Mouse (Mus musculus) 416B (cell line): ENCODE results near the gene Lactbl1.

Experiments used
- DNase-seq: peaks from one replicate; pipeline ENCODE4 v3.0.0; 2011; ENCODE audit warnings: low read depth

The Lactbl1 gene

DNA sequence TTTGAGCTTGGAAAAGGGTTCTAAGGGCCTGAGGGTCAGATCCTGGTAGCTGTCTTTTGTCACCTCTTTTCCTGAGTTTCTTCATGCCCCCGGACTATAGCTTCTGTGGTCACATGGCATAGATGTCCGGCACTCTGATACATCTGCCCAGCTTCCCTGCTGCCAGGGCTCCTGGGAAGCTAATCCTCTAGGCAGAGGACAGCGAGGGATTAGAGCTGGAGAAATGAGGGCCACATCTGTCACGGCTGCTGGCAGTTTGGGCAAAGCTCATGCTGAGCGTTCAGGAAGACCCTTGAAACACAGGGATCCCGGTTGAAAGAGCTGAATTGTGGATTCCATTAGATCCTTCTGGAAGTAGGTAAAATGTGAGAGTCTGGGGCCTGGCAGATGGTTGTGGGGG is at the start of gene Lactbl1:
Lactbl1 (plus strand) TSS at position 234 of the 400 bp plus-strand sequence.
- no peak for DNase-seq

DNA sequence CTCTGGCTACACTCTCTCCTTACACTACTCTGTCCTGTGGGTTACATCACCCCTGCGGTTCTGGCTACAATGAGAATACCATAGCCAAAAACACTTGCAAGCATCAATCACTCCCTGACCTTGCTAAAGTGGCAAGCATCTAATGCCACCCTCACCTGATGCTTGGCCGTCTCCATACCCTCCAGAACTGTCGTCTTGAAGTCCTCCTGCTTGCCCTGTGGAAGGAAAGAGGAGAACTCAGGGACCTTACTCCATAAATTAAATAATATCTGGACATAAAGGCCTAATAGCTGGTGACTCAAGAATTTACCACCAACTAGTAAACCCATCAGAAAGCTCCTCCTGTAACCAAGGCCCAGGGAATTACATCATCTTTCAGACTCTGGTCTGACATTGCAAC is 40.5 kb upstream of the Lactbl1 start:
- DNase-seq: no peak

DNA sequence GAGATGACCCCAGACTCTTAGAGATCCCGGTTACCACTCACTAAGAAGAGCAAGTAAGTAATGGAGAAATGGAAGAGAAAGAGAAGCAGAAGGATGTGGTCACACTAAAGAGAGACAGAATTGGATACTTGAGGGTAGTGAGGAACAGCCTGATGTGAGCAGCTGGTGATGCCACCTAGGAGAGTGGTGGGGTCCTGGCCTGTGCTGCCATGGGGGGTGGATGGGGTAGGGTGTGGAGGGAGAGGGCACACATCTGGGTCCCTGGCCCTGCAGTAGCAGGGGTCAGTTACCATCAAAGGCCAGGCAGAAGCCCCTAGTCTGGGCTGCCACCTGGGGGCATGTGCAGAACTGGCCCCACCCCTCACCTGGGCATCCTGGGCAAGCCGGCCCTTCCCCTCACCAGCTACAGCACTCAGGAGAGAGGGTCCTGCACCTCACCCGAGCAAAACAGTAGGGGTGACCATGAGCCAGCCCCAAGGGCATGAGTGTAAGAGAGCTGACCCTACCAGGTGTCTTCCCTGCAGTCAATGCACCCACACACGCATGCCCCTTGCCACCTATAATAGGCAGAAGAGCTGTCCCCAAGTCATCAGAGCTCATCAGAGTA is 35.1 kb upstream of the Lactbl1 start:
- no peak for DNase-seq

DNA sequence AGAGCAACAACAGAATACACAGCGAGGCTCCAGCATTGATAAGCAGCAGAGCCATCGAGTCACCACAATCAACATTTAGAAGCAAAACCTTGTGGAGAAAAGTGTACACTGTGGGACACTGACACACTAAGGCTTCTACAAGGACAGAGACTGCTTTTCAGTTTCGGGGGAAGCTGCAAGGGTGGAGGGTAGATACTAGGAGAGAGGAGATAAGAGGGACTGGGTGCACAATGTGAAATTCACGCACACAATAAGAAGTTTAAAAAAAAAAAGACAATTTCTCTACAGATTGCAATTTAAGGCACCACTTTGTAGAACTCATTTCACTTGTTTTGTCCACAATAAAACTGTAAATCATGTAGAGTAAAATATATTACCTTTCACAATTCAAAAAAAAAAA is 34.4 kb upstream of the Lactbl1 start:
- no peak for DNase-seq

DNA sequence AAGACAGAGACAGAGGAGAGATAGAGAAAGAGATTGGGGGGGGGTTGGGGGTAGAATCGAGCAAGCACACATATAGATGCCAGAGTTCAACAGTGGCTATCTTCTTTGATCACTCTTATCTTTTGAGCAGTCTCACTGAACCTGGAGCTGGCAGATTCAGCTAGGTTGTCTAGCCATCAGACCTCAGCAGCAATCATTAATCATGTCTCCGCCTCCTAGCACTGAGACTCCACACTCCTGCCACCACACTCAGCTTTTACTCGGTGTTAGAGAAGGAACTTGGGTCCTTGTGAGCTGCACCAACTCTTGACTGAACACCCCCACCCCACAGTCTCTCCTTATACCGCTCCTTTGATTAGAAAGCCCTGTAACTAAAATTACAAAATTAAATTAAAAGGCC is 30.3 kb upstream of the Lactbl1 start:
- no peak for DNase-seq

DNA sequence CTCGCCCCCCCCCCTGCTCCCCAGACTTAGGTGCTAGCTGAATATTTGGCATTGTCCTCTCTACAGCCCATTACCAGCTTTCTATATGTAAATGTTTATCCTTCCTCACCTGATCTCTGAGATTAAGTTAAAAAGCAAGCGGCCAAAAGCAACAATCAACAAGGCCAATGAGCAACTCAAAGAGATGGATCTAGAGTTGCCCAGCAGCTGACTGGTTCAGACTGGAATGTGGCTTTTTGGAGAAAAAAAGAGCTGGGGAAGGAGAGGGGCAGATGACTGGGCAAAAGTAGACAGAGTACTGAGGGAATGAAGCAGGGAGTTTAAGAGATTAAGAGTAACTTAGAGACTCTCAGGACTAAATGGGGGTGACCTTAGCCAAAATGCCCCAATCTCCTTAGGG is 28.4 kb upstream of the Lactbl1 start:
- no peak for DNase-seq

DNA sequence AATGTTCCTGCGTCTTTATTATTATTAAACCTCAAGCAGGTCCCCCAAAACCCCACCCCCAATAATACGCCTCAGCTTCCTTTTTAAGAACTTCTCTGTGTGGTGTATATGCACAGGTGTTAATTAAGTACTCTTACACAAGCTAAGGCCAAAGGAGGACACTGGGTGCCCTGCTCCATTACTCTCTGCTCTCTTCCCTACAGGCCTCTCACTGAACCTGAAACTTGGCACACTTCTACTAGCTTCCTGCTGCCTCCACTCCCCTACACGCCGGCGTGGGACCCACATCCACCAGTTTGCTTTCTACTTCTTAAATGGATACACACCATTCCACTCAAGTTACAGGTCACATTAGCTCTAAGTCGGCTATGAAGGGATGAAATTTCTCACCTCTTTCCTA is 27.2 kb upstream of the Lactbl1 start:
- no peak for DNase-seq

DNA sequence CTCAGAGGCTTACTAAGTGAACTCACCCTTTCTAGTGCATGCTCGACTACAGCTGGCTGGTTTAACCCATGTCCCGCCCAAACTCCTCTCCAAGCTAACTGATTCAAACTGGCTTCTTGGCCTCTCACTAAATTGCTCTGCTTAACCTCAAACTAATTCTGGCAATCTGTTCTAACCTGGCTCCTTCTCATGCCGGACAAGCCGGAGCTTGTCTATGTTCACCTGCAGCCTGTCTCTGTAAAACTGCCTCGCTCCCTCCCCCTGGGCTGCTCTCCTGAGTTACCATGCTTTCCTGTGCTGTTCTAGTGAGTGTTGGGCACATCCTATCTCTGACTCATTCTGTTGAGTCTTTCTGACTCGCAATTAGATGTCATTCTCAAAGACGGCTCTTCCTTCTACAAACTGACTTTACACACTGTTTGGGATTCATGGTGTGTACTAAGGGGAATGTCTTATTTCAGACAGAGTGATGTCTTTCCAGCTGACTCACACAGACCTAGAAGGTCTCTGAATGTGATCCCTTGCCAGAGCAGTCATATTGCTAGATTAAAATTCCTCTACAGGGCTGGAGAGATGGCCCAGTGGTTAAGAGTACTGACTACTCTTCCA is 24.0 kb upstream of the Lactbl1 start:
- DNase-seq: peak; percentile 59

DNA sequence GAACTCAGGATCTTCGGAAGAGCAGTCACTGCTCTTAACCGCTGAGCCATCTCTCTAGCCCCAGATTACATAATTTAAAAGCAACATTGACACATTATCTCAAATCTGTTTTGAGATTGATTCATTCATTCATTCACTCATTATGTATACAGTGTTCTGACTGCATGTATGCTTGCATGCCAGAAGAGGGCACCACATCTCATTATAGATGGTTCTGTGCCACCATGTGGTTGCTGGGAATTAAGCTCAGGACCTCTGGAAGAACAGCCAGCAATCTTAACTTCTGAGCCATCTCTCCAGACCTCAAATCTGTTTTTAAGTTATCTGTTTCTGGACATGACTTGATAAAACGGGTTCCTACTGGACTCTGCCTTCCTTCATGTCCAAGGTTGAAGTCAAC is 22.6 kb upstream of the Lactbl1 start:
- no peak for DNase-seq

DNA sequence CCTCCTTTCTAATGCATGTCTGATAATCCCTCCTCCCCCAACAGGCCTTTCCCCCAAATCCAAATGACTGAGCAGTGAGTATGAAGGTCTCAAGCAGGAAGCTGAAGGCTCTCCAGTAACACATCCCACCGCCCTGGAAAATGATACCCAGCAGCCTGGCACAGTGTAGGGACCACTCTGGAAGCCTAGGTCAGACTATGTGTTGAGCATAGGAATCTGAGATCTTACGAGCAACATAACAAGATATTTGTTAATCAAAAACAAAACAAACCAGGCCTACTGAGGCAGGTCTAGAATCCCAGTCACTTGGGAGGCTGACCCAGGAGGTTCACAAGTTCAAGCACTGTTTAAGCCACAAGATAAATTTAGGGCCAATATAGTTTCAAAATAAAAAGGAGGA is 21.9 kb upstream of the Lactbl1 start:
- DNase-seq: no peak

DNA sequence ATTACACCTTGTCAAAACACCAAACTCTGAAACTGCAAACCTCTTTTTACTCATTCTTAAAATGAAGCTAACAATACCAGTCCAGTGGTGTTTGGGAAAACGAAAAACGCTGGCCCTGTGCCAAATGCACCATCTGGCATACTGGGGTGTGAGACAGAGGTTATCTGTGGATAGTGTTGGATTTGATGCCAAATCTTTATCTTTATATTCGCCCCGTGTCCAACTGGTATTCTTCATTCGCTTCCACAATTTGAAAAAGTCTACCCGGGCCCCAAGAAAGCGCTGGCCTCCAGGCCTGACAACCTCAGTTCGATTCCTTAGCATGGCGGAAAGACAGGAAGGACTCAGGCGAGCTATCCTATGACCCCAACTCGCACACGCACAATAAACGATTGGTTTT is 20.9 kb upstream of the Lactbl1 start:
- peak; percentile 61 for DNase-seq

DNA sequence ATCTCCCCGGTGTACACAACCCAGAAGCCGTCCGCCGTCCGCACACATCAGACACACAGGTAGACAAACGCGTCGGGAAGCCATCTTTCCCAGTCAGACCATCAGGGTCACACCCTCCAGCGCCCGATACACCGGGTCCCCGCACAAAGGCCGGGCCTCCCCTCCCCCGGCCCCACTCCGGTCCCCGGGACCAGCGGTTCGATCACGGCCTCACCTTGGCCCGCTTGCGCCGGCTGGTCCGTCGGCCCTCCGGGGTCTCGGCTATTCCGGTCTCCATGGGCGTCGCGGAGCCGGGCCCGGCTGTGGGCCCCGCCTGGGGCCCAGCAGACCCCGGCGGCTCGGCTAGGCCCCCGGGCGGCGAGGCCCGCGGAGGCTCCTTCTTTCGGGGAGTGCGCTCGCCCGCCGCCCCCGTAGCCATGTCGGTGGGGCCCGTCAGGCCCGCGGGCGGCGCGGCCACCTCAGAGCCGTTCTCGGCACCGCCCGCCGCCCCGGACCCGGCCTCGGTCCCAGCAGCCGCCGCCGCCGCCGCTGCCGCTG is 20.3 kb upstream of the Lactbl1 start:
- DNase-seq: peak; percentile 57

DNA sequence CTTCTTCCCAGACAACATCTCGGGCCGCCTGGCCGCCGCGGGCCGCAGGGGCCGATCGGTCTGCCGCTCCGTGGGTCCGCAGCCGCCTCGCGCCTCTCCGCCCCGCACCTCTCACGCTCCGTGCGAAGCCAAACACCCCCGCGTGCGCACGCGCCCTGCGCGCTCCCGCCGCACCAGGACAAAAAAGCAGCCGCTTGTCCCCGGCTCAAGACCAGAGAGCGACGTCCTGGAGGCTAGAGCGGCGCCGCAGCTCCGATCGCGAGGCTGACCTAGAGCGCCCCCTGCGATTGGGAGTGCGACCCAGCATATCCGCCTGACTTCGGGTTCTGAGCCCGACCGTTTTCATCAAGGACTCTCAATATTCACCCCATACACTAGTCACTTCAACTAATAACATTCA is 19.9 kb upstream of the Lactbl1 start, which contains the start of gene Kdm1a:
Kdm1a (minus strand) TSS at position 156 of the 400 bp plus-strand sequence.
- DNase-seq: peak; percentile 95

DNA sequence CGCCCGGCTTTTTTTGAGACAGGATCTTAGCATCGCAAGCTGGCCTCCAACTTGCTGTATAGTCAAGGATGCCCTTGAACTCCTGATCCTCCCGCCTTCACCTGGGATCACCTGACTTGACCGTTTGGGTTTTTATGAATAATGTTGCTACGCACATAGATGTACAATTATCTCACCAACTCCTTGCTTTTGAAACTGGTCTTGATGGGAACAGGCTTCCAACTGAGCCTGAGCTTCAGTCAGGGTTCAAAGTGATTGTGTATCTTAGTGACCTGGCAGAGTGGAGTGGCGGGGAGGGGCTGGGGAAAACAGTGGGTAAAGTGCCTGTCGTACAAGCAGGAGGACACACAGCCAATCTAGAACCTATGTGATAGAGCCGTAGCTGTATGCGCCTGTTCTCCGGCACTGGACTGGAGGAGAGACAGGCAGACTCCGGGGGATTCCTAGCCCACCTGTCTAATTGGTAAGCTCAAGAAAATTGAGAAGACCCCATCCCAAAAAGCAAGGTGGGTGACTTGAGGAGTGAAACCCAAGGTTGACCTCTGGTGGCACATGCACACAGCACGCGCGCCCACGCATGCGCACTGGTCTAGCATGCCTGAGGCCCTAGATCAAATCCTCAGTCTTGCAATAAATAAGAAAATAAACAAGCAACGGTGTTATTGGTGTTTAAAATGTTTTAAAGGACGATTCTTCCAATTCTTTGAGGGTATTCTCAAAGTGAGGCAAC is 16.5 kb upstream of the Lactbl1 start:
- DNase-seq: no peak

DNA sequence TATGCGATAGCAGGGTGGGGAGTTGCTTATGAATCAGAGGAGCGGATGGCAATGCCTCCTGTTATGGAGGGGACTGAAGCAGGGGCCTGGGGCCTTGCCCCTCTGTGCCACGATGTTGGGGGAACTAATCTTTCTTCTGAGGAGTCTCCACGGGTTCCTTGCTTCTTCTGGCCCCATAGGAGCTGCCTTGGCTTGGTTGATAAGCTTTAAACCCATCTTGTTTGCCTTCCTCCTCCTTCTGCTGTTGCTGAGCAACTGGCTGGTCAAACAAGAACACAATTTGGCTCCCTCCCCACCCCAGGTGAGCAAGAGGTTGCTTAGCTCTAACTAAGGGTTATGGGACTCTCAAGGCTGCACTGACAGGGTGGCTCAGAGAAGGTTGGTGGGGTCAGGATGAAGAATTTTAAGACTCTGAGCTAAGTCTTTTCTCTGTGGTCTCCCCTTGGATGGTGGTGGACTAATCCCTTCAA is 12.0 kb upstream of the Lactbl1 start, which contains the start of gene Tex46:
Tex46 (plus strand) TSS at position 51 of the 470 bp plus-strand sequence.
- no peak for DNase-seq

DNA sequence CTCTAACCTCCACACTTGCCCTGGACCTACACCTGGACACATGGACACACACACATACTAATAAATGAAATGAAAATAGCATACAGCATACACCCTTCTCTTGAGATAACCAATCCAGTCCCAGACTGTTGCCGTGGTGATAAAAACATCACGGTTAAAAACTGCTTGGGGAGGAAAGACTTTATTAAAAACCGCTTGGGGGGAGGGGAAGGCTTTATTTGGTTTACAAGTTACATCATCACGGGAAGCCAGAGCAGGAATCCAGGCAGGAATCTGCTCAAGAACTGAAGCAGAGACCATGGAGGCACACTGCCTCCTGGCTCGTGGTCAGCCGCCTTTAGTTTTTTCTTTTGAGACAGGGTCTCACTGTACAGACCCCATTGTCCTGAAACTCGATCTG is 8.8 kb upstream of the Lactbl1 start:
- no peak for DNase-seq

DNA sequence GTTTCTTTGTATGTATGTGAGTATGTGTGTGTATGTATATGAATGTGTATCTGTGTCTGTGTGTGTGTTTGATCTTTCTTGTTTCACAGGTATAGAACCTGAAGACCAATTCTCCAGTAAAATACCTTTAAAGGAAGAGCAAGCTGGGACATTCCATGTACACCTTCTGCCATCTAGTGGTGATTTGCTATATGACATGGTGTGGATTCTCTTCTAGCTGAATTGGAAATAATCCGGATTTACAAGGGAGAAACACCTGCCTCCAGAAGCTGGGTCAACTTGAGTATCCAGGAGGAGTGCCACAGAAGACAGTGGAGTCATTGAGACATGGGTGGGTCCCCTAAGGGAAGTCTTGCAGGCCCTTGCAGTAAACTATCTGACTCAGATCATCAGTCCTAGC is 1.1 kb upstream of the Lactbl1 start:
- peak; percentile 69 for DNase-seq

DNA sequence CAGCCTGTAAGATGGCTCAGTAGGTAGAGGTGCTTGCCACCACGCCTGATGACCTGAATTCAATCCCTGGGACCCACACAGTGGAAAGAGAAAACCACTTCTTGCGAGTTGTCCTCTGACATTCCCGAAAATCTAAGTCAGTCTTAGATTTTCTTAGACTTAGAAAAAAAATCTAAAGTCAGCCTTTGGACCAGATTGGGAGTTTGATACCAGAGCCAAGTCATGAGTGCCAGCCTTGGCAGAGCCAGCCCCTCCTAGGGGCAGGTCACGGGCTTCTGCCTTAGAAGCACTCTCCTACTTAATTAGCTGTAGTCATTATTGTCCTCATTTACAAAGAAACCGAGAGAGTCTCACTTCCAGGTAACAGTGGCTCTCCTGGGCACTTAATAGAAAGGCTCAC is 465 bp upstream of the Lactbl1 start:
- no peak for DNase-seq

DNA sequence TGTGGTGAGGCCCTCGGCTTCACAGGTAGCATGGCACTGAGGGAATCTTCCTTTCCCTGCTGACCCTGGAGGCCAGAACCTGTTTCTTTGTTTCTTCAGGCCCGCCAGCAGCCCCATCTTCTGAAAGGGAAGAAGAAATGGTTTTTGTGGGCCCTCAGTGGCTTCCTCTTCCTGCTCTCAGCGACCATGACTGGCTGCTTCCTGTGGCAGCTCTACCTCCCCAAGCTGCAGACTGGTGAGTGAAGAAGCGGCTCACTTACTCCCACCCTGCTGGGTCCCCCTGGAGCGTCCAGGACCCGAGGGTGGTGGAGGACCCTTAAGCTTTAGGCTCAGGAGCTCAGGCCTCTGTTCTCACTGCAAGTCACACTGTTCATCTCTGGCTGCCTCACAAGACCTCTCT is 4.2 kb downstream of the Lactbl1 start:
- peak; percentile 76 for DNase-seq

DNA sequence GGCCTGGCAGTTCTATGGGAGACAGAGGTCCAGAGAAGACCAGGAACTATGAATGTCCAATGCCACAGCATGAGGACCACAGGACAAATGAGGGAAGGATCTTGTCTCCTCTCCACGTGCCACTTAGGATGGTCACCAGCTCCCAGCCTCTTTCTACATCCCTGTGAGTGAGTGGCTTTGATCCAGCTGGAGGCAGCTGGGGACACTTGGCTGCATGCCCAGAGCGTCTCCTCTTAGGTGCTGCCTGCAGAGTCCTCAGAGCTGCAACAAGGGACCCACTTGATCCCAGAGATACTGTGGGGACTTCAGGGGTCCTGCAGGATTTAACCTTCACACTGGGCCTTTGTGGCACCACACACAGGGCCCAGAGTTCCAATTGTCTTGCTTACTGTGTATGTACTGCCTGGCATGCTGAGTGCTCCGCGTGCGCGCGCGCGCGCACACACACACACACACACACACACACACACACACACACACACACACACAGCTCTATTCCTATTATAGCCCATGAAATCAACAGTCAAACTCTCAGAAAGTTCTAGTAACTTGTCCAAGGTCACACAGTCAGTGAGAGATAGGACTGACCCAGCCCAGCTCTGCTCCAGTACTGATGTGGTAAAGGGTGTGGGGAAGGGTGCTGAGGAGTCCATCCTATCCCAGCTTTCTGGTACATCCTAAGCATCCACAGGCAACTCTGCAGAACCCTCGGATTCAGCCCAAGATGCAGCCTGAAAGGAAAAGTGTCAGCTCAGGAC is 9.0 kb downstream of the Lactbl1 start:
- no peak for DNase-seq

DNA sequence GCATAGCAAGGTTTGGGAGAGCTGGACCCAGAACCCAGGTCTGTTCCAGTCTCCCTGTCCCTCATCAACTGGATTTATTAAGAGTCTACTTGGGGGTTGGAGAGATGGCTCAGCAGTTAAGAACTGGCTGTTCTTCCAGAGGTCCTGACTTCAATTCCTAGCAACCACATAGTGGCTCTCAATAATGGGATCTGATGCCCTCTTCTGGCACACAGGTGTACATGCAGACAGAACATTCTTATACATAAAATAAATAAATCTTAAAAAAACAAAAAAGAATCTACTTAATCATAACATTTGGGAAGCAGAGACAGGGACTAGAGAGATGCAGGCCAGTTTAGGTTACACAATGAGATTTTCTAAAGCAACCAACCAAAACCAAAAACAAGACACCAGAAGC is 13.6 kb downstream of the Lactbl1 start:
- DNase-seq: peak; percentile 43

DNA sequence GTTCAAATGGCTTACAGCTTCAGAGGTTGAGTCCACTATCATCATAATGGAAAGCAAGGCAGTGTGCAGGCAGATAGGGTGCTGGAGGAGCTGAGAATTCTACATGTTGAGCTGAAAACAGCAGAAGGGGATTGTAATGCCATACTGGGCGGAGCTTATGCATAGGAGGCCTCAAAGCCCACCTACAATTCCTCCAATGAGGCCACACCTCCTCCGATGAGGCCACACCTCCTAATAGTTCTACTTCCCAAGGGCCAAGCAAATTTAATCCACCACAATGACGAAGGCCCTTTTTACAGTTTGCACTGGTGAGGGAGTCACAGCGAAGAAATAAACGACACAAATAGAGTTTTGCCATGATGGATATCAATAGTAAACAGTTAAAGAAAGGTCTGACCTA is 14.1 kb downstream of the Lactbl1 start:
- no peak for DNase-seq
